Comparison of ENCODE assay signal across 8 mouse cellular contexts in the genomic region with DNA sequence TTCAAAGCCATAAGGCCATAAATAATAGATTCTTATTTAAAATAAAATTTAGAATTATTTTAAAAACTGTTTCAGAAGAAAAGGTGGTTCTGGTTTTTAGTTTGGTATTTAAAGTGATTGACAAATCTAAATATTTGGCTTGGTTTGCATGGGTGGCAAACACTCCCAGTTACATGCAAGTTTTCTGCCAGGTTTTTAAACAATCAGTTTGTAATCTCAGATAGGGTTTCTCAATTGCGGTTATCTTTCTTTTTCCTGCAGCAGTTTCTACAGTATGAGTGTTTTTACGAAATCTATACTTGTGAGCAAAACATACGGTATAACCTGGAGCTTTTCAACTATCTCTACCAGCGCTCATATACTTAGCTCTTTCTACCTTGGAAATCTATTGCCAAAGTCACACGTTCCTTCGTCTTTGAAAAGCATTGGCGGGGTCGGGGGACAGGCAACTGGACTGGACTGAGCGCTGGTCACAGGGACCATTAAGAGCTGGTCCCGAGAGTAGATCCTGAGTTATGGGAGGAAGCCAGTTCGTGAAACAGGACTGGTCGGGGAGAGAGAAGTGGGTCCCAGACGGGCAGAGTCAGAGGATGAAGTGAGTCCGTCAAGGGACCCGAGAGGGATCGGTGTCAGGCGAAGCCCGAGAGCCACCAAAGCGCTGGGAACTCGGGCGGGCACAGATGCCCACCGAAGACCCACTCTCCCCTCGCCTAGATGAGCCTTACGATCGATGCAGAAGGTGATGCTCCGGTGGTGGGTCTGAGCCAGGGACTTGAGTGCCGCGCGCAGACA. TPM values are rescaled to one million over a fixed set of nuclear protein-coding genes. Genes with fewer than 3 reads are reported as not detected.
DNase-seq lines count a peak whose midpoint lies in the region; ATAC-seq and TF ChIP-seq lines count a peak whose summit lies in the region.

No protein-coding gene starts in this region.

- H3K36me3 ChIP-seq in heart, adult 2 months (ENCODE audit: control insufficient read depth, insufficient read depth, low read length), result peaks cover 2% of the 10 kb centered on the region; the same call in 1 of the 2 replicates
- peaks cover 10% of the 10 kb centered on the region for H3K36me3 ChIP-seq in C2C12 (ENCODE audit: control insufficient read depth, insufficient read depth)
- peaks cover 10% of the 10 kb centered on the region for H3K36me3 ChIP-seq in erythroblast, embryonic 14.5 days (ENCODE audit: control insufficient read depth)
- H3K36me3 ChIP-seq in limb, embryonic 12.5 days, result peaks cover 17% of the 10 kb centered on the region
- peaks cover 2% of the 10 kb centered on the region; the same call in 1 of the 2 replicates for H3K36me3 ChIP-seq in small intestine, adult 2 months (ENCODE audit: control insufficient read depth, insufficient read depth, low read length)

- H3K79me3 ChIP-seq in C2C12 (ENCODE audit: low read depth), result peaks cover 7% of the 10 kb centered on the region

- peak overlapping the region; percentile 81 for H3K9ac ChIP-seq in heart, adult 2 months (ENCODE audit: low read depth, low read length)
- H3K9ac ChIP-seq in limb, embryonic 12.5 days (replicated peaks), result peak overlapping the region; percentile 84

- H3K9me3 ChIP-seq in erythroblast, embryonic 14.5 days (ENCODE audit: control insufficient read depth, low read length), result no peaks in the 10 kb centered on the region
- H3K9me3 ChIP-seq in limb, embryonic 12.5 days, result no peaks in the 10 kb centered on the region

- TF ChIP-seq CTCF in heart, adult 2 months (IDR thresholded peaks at IDR 0.05), result no peak
- TF ChIP-seq CTCF in C2C12 (IDR thresholded peaks at IDR 0.05; ENCODE audit: control insufficient read depth, insufficient read depth, insufficient read length), result no peak
- no peak for TF ChIP-seq CTCF in small intestine, adult 2 months (IDR thresholded peaks at IDR 0.05; ENCODE audit: extremely low read depth, insufficient read length, insufficient replicate concordance, low read depth, low read length)

- no peak for DNase-seq in heart, adult 2 months
- no peak for DNase-seq in heart, postnatal 14 days
- no peak for DNase-seq in left cerebral cortex, postnatal 25 days (ENCODE audit: low spot score in 2 of 2)
- DNase-seq in cerebellum, postnatal 10 days, result no peak

- peak; percentile 48 for ATAC-seq in limb, embryonic 12.5 days (ENCODE audit: insufficient number of reproducible peaks, insufficient read depth, low FRiP score, low TSS enrichment, low read depth)

- H3K4me2 ChIP-seq in limb, embryonic 12.5 days, result peak overlapping the region; percentile 71

- H3K27ac ChIP-seq in heart, adult 2 months, result peak overlapping the region; percentile 92
- peak overlapping the region; percentile 83 for H3K27ac ChIP-seq in limb, embryonic 12.5 days
- peak overlapping the region; percentile 14; the same call in 1 of the 2 replicates for H3K27ac ChIP-seq in small intestine, adult 2 months (ENCODE audit: insufficient read depth, low read depth, low read length)

- no peak for TF ChIP-seq EP300 in heart, adult 2 months (IDR thresholded peaks at IDR 0.05; ENCODE audit: insufficient read depth, low read depth, low read length)

- WGBS in heart, adult 2 months, result under 1% methylated on average over 29 of the region's 29 CpGs
- 4% methylated on average over 29 of the region's 29 CpGs for WGBS in limb, embryonic 12.5 days
- under 1% methylated on average over 29 of the region's 29 CpGs for WGBS in small intestine, adult 2 months

- no peak for TF ChIP-seq POLR2A in heart, adult 2 months (IDR thresholded peaks at IDR 0.05; ENCODE audit: insufficient read depth, low read depth, low read length)
- no peak for TF ChIP-seq POLR2A in small intestine, adult 2 months (IDR thresholded peaks at IDR 0.05; ENCODE audit: low read depth, low read length)

- intact Hi-C loops in heart, adult 2 months (cut with DNase I), result loop anchor here (1.0 kb wide), 1 partner anchor 30 kb away; no protein-coding TSS in a partner anchor
- intact Hi-C loops in heart, postnatal 14 days (cut with DNase I), result loop anchor here (2.0 kb wide), 1 partner anchor 30 kb away; no protein-coding TSS in a partner anchor
- intact Hi-C loops in left cerebral cortex, postnatal 25 days (cut with DNase I), result no loop called here

- H3K27me3 ChIP-seq in heart, adult 2 months (ENCODE audit: control insufficient read depth, insufficient read depth, low read length), result no peaks in the 10 kb centered on the region
- no peaks in the 10 kb centered on the region for H3K27me3 ChIP-seq in C2C12 (ENCODE audit: control insufficient read depth, insufficient read depth, insufficient read length)
- no peaks in the 10 kb centered on the region for H3K27me3 ChIP-seq in erythroblast, embryonic 14.5 days (ENCODE audit: control insufficient read depth)
- no peaks in the 10 kb centered on the region for H3K27me3 ChIP-seq in limb, embryonic 12.5 days
- H3K27me3 ChIP-seq in small intestine, adult 2 months (ENCODE audit: control insufficient read depth, insufficient read depth, low read length), result no peaks in the 10 kb centered on the region

- H3ac ChIP-seq in C2C12 (ENCODE audit: control insufficient read depth, insufficient read length, low read depth), result peak overlapping the region; percentile 76

- peak overlapping the region; percentile 78 for H3K4me3 ChIP-seq in heart, adult 2 months
- peak overlapping the region; percentile 65 for H3K4me3 ChIP-seq in C2C12 (ENCODE audit: insufficient read depth, poor library complexity, severe bottlenecking)
- peak overlapping the region; percentile 84 for H3K4me3 ChIP-seq in erythroblast, embryonic 14.5 days (replicated peaks)
- H3K4me3 ChIP-seq in limb, embryonic 12.5 days (replicated peaks), result peak overlapping the region; percentile 61
- peak overlapping the region; percentile 92 for H3K4me3 ChIP-seq in small intestine, adult 2 months (ENCODE audit: low read depth, low read length)

- H3K4me1 ChIP-seq in heart, adult 2 months (ENCODE audit: control insufficient read depth, insufficient read depth, low read length), result peaks cover 3% of the 10 kb centered on the region
- H3K4me1 ChIP-seq in erythroblast, embryonic 14.5 days (ENCODE audit: control insufficient read depth), result peaks cover 37% of the 10 kb centered on the region
- H3K4me1 ChIP-seq in limb, embryonic 12.5 days (replicated peaks), result peaks cover 20% of the 10 kb centered on the region
- peaks cover 3% of the 10 kb centered on the region; the same call in 1 of the 2 replicates for H3K4me1 ChIP-seq in small intestine, adult 2 months (ENCODE audit: control insufficient read depth, insufficient read depth, insufficient read length, low read length)

- H3K79me2 ChIP-seq in heart, adult 2 months (replicated peaks; ENCODE audit: control insufficient read depth, insufficient read depth, low read length), result peaks cover 4% of the 10 kb centered on the region
- peaks cover 74% of the 10 kb centered on the region for H3K79me2 ChIP-seq in C2C12 (ENCODE audit: control insufficient read depth, insufficient read depth)

TF ChIP-seq in C2C12, 6 proteins besides CTCF, POLR2A, EP300 and RAD21:
- TF ChIP-seq MYOD1 (IDR thresholded peaks at IDR 0.05; ENCODE audit: control insufficient read depth, insufficient read length, low read depth) (no peak), USF1 (IDR thresholded peaks at IDR 0.05; ENCODE audit: low read depth) (no peak), MYOG (IDR thresholded peaks at IDR 0.05; ENCODE audit: control insufficient read depth, extremely low read depth, insufficient read length) (no peak), MAX (IDR thresholded peaks at IDR 0.05) (no peak), FOSL1 (IDR thresholded peaks at IDR 0.05; ENCODE audit: insufficient read depth, low read length, poor library complexity, severe bottlenecking) (no peak), CEBPB (IDR thresholded peaks at IDR 0.05; ENCODE audit: low read depth) (no peak)

RNA-seq across cellular contexts. Expression of a gene that starts 0.5 kb away (rescaled TPM):
- 10 to 100 TPM; 51.6 to 56.3 TPM for total RNA-seq in heart, adult 2 months (2021)
- polyA plus RNA-seq in heart, adult 2 months (2012; rRNA removed), result 32.0 and 57.6 TPM in 2 replicates
- total RNA-seq in heart, postnatal 14 days (2021), result 10 to 100 TPM; 53.5 to 55.1 TPM
- 20.9 TPM for polyA plus RNA-seq in C2C12 (2012; fragmentation: generic; extraction: Trizol)
- polyA plus RNA-seq in erythroblast, embryonic 14.5 days (2012), result 0.09 and 0.10 TPM in 2 replicates
- polyA plus RNA-seq in limb, embryonic 12.5 days (2016; fragmentation: Nextera tagmentation; extraction: Ambion mirVana), result 50.4 and 51.2 TPM in 2 replicates
- polyA plus RNA-seq in small intestine, adult 2 months (2012; rRNA removed), result 6.1 and 7.4 TPM in 2 replicates
- total RNA-seq in left cerebral cortex, postnatal 25 days (2021), result 10 to 100 TPM; 28.9 to 35.1 TPM

RNA-seq across cellular contexts. Expression of a gene that starts 0.6 kb away (rescaled TPM):
- 10 to 100 TPM; 23.8 to 25.4 TPM for total RNA-seq in heart, adult 2 months (2021)
- polyA plus RNA-seq in heart, adult 2 months (2012; rRNA removed), result 7.6 and 15.1 TPM in 2 replicates
- total RNA-seq in heart, postnatal 14 days (2021), result 10 to 100 TPM; 23.4 to 24.5 TPM
- polyA plus RNA-seq in C2C12 (2012; fragmentation: generic; extraction: Trizol), result 81.1 TPM
- 0.09 and 0.14 TPM in 2 replicates for polyA plus RNA-seq in erythroblast, embryonic 14.5 days (2012)
- 167 and 173 TPM in 2 replicates for polyA plus RNA-seq in limb, embryonic 12.5 days (2016; fragmentation: Nextera tagmentation; extraction: Ambion mirVana)
- polyA plus RNA-seq in small intestine, adult 2 months (2012; rRNA removed), result 2.0 and 2.1 TPM in 2 replicates
- 10 to 100 TPM; 61.8 to 62.2 TPM for total RNA-seq in left cerebral cortex, postnatal 25 days (2021)

RNA-seq across cellular contexts. Expression of a gene that starts 31.0 kb away (rescaled TPM):
- 10 to 100 TPM; 26.7 to 27.3 TPM for total RNA-seq in heart, adult 2 months (2021)
- polyA plus RNA-seq in heart, adult 2 months (2012; rRNA removed), result 16.9 and 26.7 TPM in 2 replicates
- 10 to 100 TPM; 31.0 to 31.3 TPM for total RNA-seq in heart, postnatal 14 days (2021)
- 33.3 TPM for polyA plus RNA-seq in C2C12 (2012; fragmentation: generic; extraction: Trizol)
- polyA plus RNA-seq in erythroblast, embryonic 14.5 days (2012), result 1.0 and 1.1 TPM in 2 replicates
- polyA plus RNA-seq in limb, embryonic 12.5 days (2016; fragmentation: Nextera tagmentation; extraction: Ambion mirVana), result 44.0 and 45.4 TPM in 2 replicates
- polyA plus RNA-seq in small intestine, adult 2 months (2012; rRNA removed), result 16.2 and 28.1 TPM in 2 replicates
- 100 to 1,000 TPM; 100 to 101 TPM for total RNA-seq in left cerebral cortex, postnatal 25 days (2021)

RNA-seq across cellular contexts. Expression of a gene that starts 31.1 kb away (rescaled TPM):
- total RNA-seq in heart, adult 2 months (2021), result 1 to 10 TPM; 8.5 to 9.0 TPM
- polyA plus RNA-seq in heart, adult 2 months (2012; rRNA removed), result 10.0 and 14.5 TPM in 2 replicates
- total RNA-seq in heart, postnatal 14 days (2021), result 10 to 100 TPM; 13.2 to 13.8 TPM
- polyA plus RNA-seq in C2C12 (2012; fragmentation: generic; extraction: Trizol), result 12.5 TPM
- 1.2 and 1.5 TPM in 2 replicates for polyA plus RNA-seq in erythroblast, embryonic 14.5 days (2012)
- polyA plus RNA-seq in limb, embryonic 12.5 days (2016; fragmentation: Nextera tagmentation; extraction: Ambion mirVana), result 36.4 and 36.6 TPM in 2 replicates
- 7.6 and 13.2 TPM in 2 replicates for polyA plus RNA-seq in small intestine, adult 2 months (2012; rRNA removed)
- 10 to 100 TPM; 15.5 to 17.8 TPM for total RNA-seq in left cerebral cortex, postnatal 25 days (2021)

Comparison
In these comparisons a context has a peak if more than half of its experiments do, and no peak if none do; other contexts are left out.
1. H3K27ac ChIP-seq: peak in every context shown above with its lines; median percentile 92 in heart, adult 2 months; 83 in limb, embryonic 12.5 days; 14 in small intestine, adult 2 months.